Mouse (Mus musculus): ENCODE data around the gene 3425401B19Rik. TPM values are rescaled to one million over a fixed set of nuclear protein-coding genes. Genes with fewer than 3 reads are reported as not detected.

3425401B19Rik gene
- polyA plus RNA-seq, 1 experiment: 0.11 TPM

GRCm38 (mm10) chr14:32684735-32685105 lies 373 bp downstream of the 3425401B19Rik start:
- Histone ChIP-seq H3K27ac (ENCODE audit: insufficient read depth, low read depth, low read length) (no peak overlapping the region), H3K4me1 (ENCODE audit: control insufficient read depth, insufficient read depth, insufficient read length, low read length) (no peaks in the 10 kb centered on the region), H3K36me3 (ENCODE audit: control insufficient read depth, insufficient read depth, low read length) (no peaks in the 10 kb centered on the region), H3K27me3 (ENCODE audit: control insufficient read depth, insufficient read depth, low read length) (no peaks in the 10 kb centered on the region), H3K4me3 (ENCODE audit: low read depth, low read length) (no peak overlapping the region)
- no peak for TF ChIP-seq POLR2A (IDR thresholded peaks at IDR 0.05; ENCODE audit: low read depth, low read length)
- TF ChIP-seq CTCF (IDR thresholded peaks at IDR 0.05; ENCODE audit: extremely low read depth, insufficient read length, insufficient replicate concordance, low read depth, low read length): no peak
- WGBS: 65% methylated on average over 19 of the region's 19 CpGs

- TF ChIP-seq CTCF (IDR thresholded peaks at IDR 0.05; ENCODE audit: extremely low read depth, insufficient read length, insufficient replicate concordance, low read depth, low read length) (no peak), POLR2A (IDR thresholded peaks at IDR 0.05; ENCODE audit: low read depth, low read length) (no peak)
- Histone ChIP-seq H3K27me3 (ENCODE audit: control insufficient read depth, insufficient read depth, low read length) (no peaks in the 10 kb centered on the region), H3K36me3 (ENCODE audit: control insufficient read depth, insufficient read depth, low read length) (no peaks in the 10 kb centered on the region), H3K4me1 (ENCODE audit: control insufficient read depth, insufficient read depth, insufficient read length, low read length) (no peaks in the 10 kb centered on the region), H3K27ac (ENCODE audit: insufficient read depth, low read depth, low read length) (no peak overlapping the region), H3K4me3 (ENCODE audit: low read depth, low read length) (no peak overlapping the region)
- 33% methylated on average over 19 of the region's 19 CpGs for WGBS
Observed at GRCm38 (mm10) chr14:32683982-32684734, 935 bp downstream of the 3425401B19Rik start.

- TF ChIP-seq POLR2A (IDR thresholded peaks at IDR 0.05; ENCODE audit: low read depth, low read length): no peak
- no peak for TF ChIP-seq CTCF (IDR thresholded peaks at IDR 0.05; ENCODE audit: extremely low read depth, insufficient read length, insufficient replicate concordance, low read depth, low read length)
- Histone ChIP-seq H3K27ac (ENCODE audit: insufficient read depth, low read depth, low read length) (no peak overlapping the region), H3K27me3 (ENCODE audit: control insufficient read depth, insufficient read depth, low read length) (no peaks in the 10 kb centered on the region), H3K4me1 (ENCODE audit: control insufficient read depth, insufficient read depth, insufficient read length, low read length) (no peaks in the 10 kb centered on the region), H3K4me3 (ENCODE audit: low read depth, low read length) (0 out of 2 replicates have a peak overlapping the region, but pooled peaks have one; percentile 4), H3K36me3 (ENCODE audit: control insufficient read depth, insufficient read depth, low read length) (no peaks in the 10 kb centered on the region)
- WGBS: 50% methylated on average over 19 of the region's 19 CpGs
Observed at GRCm38 (mm10) chr14:32683251-32683838, 1.7 kb downstream of the 3425401B19Rik start.

- no peaks in the 10 kb centered on the region for H3K27me3 ChIP-seq (ENCODE audit: control insufficient read depth, insufficient read depth, low read length)
- H3K36me3 ChIP-seq (ENCODE audit: control insufficient read depth, insufficient read depth, low read length): no peaks in the 10 kb centered on the region
- TF ChIP-seq POLR2A (IDR thresholded peaks at IDR 0.05; ENCODE audit: low read depth, low read length): no peak
- no peak overlapping the region for H3K27ac ChIP-seq (ENCODE audit: insufficient read depth, low read depth, low read length)
- no peak overlapping the region for H3K4me3 ChIP-seq (ENCODE audit: low read depth, low read length)
- WGBS: 94% methylated on average over 12 of the region's 12 CpGs
- H3K4me1 ChIP-seq (ENCODE audit: control insufficient read depth, insufficient read depth, insufficient read length, low read length): no peaks in the 10 kb centered on the region
Observed at GRCm38 (mm10) chr14:32682536-32682935, 2.6 kb downstream of the 3425401B19Rik start.

GRCm38 (mm10) chr14:32681603-32682002 lies 3.5 kb downstream of the 3425401B19Rik start:
- TF ChIP-seq POLR2A (IDR thresholded peaks at IDR 0.05; ENCODE audit: low read depth, low read length) (no peak), CTCF (IDR thresholded peaks at IDR 0.05; ENCODE audit: extremely low read depth, insufficient read length, insufficient replicate concordance, low read depth, low read length) (no peak)
- WGBS: 91% methylated on average over 3 of the region's 3 CpGs

GRCm38 (mm10) chr14:32678565-32678964 lies 6.5 kb downstream of the 3425401B19Rik start:
- no peak for TF ChIP-seq CTCF (IDR thresholded peaks at IDR 0.05; ENCODE audit: extremely low read depth, insufficient read length, insufficient replicate concordance, low read depth, low read length)
- H3K27ac ChIP-seq (ENCODE audit: insufficient read depth, low read depth, low read length): no peak overlapping the region
- no peak overlapping the region for H3K4me3 ChIP-seq (ENCODE audit: low read depth, low read length)
- H3K27me3 ChIP-seq (ENCODE audit: control insufficient read depth, insufficient read depth, low read length): no peaks in the 10 kb centered on the region
- no peaks in the 10 kb centered on the region for H3K4me1 ChIP-seq (ENCODE audit: control insufficient read depth, insufficient read depth, insufficient read length, low read length)
- no peaks in the 10 kb centered on the region for H3K36me3 ChIP-seq (ENCODE audit: control insufficient read depth, insufficient read depth, low read length)
- 70% methylated on average over 3 of the region's 3 CpGs for WGBS

More at GRCm38 (mm10) chr14:32681603-32682002, 3.5 kb downstream of the 3425401B19Rik start:
- Histone ChIP-seq H3K36me3 (ENCODE audit: control insufficient read depth, insufficient read depth, low read length) (no peaks in the 10 kb centered on the region), H3K27me3 (ENCODE audit: control insufficient read depth, insufficient read depth, low read length) (no peaks in the 10 kb centered on the region), H3K27ac (ENCODE audit: insufficient read depth, low read depth, low read length) (no peak overlapping the region), H3K4me1 (ENCODE audit: control insufficient read depth, insufficient read depth, insufficient read length, low read length) (no peaks in the 10 kb centered on the region), H3K4me3 (ENCODE audit: low read depth, low read length) (no peak overlapping the region)

- TF ChIP-seq CTCF (IDR thresholded peaks at IDR 0.05; ENCODE audit: extremely low read depth, insufficient read length, insufficient replicate concordance, low read depth, low read length): no peak
- TF ChIP-seq POLR2A (IDR thresholded peaks at IDR 0.05; ENCODE audit: low read depth, low read length): no peak
- no peaks in the 10 kb centered on the region for H3K36me3 ChIP-seq (ENCODE audit: control insufficient read depth, insufficient read depth, low read length)
- no peaks in the 10 kb centered on the region for H3K27me3 ChIP-seq (ENCODE audit: control insufficient read depth, insufficient read depth, low read length)
- no peaks in the 10 kb centered on the region for H3K4me1 ChIP-seq (ENCODE audit: control insufficient read depth, insufficient read depth, insufficient read length, low read length)
- H3K4me3 ChIP-seq (ENCODE audit: low read depth, low read length): no peak overlapping the region
- H3K27ac ChIP-seq (ENCODE audit: insufficient read depth, low read depth, low read length): no peak overlapping the region
- WGBS: 46% methylated on average over 3 of the region's 3 CpGs
Observed at GRCm38 (mm10) chr14:32673178-32673577, 11.9 kb downstream of the 3425401B19Rik start.

Measured in small intestine, adult 2 months (tissue).